Mouse (Mus musculus): ENCODE data around the gene Chka. TPM values are rescaled to one million over a fixed set of nuclear protein-coding genes. Genes with fewer than 3 reads are reported as not detected.

Gene Chka
- 1 to 10 TPM; 3.5 to 4.5 TPM for total RNA-seq (2021)
- long read RNA-seq, experiment 1, partial matches to known transcripts: 2 of 7 reads
- long read RNA-seq, experiment 1, other reads (novel, unspliced or antisense): 0 of 7 reads
- long read RNA-seq, experiment 2, partial matches to known transcripts: 0 of 3 reads
- long read RNA-seq, experiment 2, other reads (novel, unspliced or antisense): 1 of 3 reads

DNA sequence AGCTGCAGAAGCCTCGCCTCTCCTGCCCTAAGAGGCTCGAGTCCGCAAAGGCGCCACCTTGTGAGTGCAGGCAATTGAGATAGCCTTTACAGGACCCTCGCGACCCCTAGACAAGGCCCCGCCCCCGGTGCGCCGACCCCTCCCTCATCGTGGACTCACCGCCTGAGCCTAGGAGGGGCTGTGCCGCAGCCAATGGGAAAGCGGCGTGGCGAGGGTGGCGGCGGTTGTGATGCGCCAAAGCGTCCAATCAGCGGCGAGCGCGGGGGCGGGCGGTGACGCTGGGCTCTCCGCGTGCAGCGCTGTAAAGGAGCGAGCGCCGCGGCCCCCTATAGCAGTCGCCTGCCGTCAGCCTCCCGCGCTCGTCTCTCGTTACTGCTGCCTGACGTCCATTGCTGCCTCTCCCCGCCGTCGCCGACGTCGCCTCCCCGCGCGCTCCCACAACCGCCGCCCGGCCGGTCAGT is at the start of gene Chka:
Gene Chka, plus strand, starts transcription at position 272 of the 461 bp plus-strand sequence.
- peak; percentile 96 for DNase-seq
- intact Hi-C loops (cut with DNase I; ENCODE audit: low total_unique reads): no loop called here

DNA sequence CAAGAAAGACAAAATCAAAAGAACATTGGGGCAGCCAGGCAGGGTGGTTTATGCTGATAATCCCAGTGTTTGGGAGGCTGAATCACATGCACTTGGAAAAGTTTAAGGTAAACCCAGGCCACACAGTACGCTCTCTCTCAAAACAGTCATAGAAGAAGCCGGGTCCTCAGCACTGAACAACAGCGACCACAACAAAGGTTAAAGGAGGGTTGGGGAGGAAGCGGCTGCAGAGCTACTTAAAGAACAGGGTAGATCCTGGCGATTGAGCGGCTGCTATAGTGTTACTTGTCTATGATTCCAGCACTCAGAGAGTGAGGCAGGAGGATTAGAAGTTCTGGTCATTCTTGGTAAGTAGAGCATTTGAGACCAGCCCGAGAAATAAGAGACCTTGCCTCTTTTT is 46.0 kb upstream of the Chka start:
- intact Hi-C loops (cut with DNase I; ENCODE audit: low total_unique reads): no loop called here
- no peak for DNase-seq

DNA sequence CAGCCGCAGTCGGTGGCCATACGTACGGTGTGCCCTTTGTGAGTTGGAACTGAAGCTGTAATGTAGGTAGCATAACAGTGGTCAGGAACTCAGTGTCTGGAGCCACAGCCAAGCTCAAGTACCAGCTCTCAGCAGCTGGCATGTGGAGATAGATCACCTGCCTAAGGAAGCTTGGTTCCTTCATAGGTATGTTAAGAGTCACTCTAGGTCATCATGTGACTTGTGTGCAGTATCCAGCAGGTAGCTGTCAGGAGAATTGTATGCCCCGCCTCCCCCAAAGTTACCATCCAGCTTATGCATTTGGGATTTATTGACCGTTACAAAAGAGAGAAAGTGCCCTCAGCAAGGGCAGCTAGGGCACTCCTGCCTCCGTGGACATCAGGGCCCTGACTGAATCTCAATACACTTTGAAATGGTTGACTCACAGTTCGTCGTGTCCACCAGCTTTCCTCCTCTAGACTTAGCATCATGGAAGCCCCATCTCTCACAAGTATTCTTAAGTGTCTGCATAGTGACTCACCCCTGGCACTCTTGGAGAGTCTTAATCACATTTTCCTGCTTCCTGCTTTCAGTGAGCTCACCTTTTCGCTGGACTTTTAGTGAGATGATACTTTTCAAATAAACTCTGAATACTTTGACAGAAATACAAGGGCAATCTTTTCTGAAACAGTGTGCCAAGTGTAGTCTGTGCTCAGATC is 40.9 kb upstream of the Chka start:
- no peak for DNase-seq
- intact Hi-C loops (cut with DNase I; ENCODE audit: low total_unique reads): no loop called here

DNA sequence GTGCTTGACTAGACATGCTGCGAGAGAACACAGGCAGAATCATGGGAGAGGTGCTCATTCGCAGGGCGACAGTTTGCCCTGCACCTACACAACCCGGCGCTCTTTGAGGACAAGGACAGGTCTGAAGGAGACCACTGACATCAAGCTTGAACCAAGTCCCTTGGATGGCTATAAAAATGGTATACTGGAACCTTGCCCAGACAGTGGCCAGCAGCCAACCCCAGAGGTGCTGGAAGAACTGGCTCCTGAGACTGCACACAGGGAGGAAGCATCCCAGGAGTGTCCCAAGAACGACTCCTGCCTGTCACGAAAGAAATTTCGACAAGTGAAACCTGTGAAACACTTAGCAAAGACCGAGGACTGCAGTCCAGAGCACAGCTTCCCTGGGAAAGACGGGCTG is 37.1 kb upstream of the Chka start:
- intact Hi-C loops (cut with DNase I; ENCODE audit: low total_unique reads): no loop called here
- DNase-seq: no peak

DNA sequence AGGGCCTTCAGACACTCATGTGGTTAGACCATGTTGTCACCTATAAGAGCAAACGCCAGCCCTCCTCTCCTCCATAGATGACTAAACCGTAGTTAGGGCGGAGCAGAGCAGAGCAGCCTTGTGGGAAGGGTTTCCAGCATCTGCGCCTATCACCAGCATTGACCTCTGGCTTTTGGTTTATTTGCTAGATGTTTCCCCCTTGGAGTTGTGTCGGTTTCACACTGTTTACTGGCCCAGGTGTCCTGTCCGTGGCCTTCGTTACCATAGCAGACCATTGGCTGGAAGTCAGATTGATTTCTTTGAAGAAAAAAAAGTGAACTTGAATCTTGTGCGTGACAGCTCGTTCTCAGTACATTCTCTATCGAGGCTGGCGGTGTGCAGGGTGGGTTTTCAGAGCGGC is 35.7 kb upstream of the Chka start:
- intact Hi-C loops (cut with DNase I; ENCODE audit: low total_unique reads): no loop called here
- no peak for DNase-seq

DNA sequence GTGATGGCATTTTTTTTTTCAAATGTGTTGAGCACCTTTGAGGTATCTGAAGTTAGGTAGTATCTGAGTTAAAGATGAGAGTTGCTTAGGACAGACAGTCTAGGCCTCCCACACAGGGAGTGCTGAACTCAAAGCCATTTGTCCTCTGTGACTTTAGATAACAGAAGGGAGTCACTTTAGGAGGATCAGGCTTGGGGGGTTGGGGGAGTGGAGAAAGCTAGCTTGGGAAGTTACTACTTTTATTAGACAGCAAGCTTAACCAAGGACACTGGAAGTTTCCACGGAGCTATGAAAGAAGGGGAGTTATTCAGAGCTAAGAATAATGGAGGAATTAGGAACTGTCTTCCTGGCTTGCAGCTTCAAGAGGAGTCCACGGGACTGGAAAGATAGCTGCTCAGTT is 32.5 kb upstream of the Chka start:
- DNase-seq: no peak
- intact Hi-C loops (cut with DNase I; ENCODE audit: low total_unique reads): no loop called here

DNA sequence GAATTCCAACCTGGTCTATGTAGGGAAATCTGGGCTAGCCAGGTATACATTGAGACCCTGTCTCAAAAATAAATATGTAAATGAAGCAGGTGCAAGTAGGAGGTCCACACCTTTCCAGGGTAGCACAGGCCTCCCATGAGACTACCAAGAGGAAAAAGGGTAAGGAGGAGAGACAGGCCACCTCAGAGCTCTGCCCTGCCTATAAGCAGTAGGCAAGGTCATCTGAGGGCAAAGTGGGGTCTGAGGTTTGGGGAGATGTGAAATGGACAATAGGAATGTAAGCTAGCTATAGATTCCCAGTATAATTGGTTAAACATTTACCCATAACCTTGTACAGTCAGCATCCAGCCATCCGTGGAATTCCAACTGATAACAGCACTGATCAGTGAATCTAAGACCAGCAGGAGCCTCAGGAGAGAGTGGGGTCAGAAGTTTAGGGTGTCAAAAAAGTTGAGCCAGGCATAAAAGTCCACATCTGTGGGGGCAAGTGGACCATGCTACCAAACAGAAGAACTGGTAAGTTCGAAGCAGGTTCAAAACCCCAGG is 31.6 kb upstream of the Chka start:
- no peak for DNase-seq
- intact Hi-C loops (cut with DNase I; ENCODE audit: low total_unique reads): no loop called here

DNA sequence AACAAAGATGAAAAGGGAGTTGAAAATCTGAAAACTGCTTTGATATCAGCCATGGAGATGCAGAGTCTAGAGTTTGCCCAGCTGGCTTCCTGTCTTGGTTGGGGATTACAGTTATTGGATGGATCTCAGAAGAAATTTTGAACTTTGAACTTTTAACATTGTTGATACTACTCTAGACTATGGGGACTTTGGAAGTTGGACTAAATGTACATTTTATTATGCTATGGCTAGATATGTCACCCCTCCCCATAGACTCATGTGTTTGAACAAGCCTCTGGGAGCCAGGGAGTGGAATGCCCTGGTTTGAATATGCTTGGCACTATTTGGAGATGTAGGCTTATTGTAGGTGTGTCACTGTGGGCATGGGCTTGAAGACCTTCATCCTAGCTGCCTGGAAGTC is 26.5 kb upstream of the Chka start:
- intact Hi-C loops (cut with DNase I; ENCODE audit: low total_unique reads): no loop called here
- DNase-seq: no peak

DNA sequence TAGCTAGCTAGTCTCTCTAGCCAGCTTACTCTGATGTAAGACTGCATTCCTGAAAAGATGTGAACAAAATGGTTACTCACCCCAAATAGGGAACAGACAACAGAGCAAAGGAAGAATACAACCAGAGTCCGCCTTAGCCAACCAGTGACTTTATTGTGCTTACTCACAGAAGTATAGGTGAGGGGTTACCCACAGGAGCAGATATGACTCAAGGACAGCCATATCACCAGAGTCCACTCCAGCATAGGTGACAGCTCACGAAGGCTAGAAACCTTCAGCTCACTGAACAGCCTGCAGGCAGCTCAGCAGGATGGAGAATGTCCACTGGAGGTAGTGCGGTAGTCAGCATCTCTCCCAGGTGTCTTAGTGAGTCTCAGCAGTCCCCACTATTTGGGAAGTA is 21.7 kb upstream of the Chka start:
- DNase-seq: no peak
- intact Hi-C loops (cut with DNase I; ENCODE audit: low total_unique reads): no loop called here

DNA sequence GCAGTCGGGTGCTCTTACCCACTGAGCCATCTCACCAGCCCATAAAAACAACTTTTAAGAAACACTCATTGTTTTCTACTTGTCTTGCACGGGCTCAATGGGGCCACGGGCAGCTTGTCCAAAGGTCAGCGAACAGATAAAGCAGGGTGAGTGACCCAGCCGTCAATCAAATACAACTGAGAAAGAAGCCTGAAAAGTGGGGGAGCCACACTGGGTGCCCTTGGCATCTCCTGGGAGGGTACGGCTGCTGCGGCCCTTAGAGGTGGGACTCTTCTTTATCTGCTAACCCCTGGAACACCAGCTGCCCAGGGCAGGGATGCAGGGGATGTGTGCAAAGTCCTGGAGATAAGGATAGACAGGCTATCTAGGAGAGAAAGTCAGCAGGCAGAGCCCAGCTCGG is 19.9 kb upstream of the Chka start:
- DNase-seq: no peak
- intact Hi-C loops (cut with DNase I; ENCODE audit: low total_unique reads): no loop called here

DNA sequence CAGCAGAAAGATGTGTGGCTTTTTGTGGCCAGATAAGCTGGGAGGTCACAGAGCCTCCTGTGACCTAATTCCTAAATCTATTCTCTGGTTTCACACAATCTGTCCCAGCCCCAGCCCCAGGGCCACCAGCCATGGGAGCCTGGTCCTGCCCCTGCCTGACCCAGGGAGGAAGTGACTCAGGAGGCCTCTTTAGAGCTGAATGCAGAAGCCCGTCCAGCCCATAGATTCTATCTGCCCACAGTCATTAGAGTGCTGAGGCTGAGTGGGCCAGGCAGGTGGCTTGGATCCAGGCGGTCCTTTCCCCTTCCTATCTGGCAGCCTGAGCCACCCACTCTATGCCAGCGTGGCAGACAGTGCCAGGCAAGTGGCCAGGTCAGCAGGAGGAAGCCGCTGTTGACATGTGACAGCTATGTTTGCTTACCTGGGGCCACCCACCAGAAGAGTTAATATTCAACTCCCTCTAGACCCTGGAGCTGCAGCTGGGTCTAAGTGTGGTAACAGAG is 18.7 kb upstream of the Chka start:
- intact Hi-C loops (cut with DNase I; ENCODE audit: low total_unique reads): no loop called here
- peak; percentile 17 for DNase-seq

DNA sequence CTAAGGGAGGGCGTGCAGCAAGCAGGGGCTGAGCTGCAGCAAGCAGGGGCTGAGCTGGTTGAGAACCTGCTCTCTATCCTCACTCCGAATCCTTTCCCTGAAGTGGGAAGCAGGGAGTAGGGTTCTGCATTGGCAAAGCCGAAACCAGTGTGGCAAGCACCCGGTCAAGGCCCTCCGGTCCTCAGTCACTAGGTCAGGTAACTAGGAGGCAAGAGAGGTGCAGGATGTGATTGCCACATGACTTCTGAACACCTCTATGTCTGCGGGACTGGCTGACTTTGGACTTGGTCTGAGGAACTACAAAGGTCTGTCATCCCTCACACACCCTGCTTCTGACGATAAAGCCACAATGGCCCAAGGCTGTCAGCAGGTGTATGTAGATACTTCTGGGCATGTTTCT is 17.3 kb upstream of the Chka start:
- intact Hi-C loops (cut with DNase I; ENCODE audit: low total_unique reads): no loop called here
- DNase-seq: no peak

DNA sequence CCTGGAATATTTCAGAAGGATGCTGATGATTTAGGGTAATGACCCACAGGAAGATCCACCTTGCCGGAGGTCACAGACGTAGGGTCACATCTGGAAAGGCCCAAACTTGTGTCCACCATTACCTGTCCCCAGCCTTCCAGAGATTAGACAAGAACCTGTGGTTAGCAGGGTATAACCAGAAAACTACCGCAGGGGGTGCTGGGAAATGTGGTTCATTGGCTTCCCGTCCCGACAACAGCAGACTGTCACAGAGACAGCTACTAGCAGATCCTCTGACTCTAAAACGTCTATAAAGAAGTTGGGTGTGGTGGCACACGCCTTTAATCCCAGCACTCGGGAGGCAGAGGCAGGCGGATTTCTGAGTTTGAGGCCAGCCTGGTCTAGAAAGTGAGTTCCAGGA is 14.8 kb upstream of the Chka start:
- intact Hi-C loops (cut with DNase I; ENCODE audit: low total_unique reads): no loop called here
- DNase-seq: no peak

DNA sequence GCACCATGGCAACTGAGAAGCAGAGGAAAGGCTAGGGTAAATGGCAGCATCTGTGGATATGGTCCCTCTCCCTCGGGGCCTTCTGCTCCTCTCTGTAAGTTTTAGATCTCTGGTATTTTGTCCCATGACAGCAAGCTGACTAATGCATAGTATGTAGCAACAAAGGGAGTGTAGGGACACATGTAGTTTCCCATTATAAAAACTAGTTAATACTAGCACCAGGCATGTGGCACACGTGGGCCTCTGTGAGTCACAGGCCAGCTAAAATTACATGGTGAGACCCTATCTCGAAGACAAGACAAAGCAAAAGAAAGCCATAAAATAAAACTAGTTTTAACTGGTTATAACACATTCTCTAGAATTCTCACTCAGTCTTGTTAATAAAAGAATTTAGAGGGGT is 12.6 kb upstream of the Chka start:
- intact Hi-C loops (cut with DNase I; ENCODE audit: low total_unique reads): no loop called here
- DNase-seq: no peak

DNA sequence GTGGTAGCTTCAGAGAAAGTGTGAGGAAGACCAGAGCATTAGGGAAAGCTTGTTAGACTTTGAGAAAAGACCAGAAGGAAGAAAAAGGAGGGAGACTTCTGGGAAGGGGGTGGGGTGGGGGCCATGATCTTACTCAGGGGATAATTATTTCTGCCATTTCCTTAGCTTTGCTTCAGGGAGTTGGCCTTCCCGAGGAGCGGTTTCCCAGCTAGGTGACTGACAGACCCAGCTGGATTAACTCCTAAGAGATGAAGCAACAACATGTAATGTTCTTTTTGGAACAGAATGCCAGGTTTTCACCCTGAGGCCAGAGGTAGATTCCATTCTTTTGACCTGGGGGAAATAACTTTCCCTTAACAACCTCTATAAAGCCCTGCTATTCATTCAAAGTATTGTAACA is 11.9 kb upstream of the Chka start:
- DNase-seq: no peak
- intact Hi-C loops (cut with DNase I; ENCODE audit: low total_unique reads): no loop called here

DNA sequence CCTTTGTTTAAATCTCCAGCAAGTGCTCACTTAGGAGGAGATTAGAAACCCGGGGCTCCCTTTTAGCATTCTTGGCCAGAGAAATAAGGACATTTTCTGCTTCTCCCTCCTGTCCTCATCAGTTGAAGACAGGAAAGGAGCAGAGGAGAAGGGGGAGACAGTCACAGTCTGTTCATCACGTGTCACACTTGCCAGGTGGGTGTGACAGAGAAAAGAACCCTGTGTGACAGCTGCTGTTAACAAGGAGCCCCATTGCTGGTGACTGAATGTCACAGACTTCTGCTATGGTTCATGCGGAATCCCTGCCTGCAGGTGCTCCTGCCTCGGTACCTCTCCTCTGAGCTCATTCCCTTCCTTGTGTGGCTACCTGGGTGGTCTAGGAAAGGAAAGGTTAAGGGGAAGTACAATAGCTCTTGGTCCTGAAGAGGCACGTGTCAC is 11.3 kb upstream of the Chka start:
- no peak for DNase-seq
- intact Hi-C loops (cut with DNase I; ENCODE audit: low total_unique reads): no loop called here

DNA sequence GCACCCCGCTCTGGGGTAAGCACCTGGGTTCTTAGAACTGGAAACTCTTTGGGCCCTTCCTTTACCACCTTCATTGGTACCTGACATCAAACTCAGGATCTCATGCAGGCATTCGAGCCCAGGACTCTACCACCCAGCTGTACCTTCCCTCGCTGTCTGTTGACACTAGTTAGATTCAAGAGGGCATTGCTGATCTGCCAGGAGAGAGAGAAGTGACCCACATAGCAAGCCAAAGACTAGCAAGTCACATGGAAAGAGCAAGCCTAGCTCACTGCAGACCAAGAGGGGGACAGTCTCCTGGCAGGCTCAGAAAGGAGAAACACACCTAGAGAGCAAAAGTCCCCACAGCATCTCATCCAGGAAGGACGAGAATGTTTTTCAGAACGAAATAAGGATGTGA is 10.9 kb upstream of the Chka start:
- intact Hi-C loops (cut with DNase I; ENCODE audit: low total_unique reads): no loop called here
- DNase-seq: no peak

DNA sequence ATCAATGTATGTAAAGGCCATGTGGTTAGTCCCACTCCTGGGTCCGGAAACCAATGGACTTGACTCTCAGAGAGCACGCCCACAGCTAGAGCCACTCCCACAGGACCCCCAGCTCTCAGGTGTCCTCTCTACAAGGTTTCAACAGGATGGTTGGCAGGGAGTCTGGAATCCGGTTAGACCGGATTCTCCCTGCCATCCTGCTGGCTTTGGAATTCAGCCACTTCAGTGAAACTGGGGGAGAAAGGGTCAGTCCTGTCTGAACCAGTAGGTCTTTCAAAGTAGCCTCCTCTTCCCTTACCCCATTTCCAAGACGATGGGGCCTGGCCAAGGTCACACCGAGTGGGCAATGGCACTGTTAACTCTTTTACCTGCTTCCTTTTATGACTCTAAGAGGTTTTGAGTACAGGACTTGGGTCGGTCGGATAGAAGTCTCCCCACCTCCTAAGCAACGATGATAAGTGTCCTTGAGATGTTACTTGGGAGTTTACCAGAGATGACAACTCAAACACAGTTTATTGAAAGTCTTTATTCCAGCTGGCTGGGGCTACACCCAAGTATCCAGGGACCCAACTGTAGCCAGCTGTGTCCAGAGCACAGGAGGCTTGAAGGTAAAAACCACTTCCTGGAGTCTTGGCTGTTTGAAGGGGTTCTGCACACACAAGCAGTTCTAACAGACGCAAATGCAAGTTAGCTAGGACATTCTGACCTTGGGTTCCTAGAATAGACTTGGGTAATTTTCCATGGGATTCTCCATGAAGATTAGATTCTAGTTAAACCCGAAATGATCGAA is 9.0 kb upstream of the Chka start:
- no peak for DNase-seq
- intact Hi-C loops (cut with DNase I; ENCODE audit: low total_unique reads): no loop called here

DNA sequence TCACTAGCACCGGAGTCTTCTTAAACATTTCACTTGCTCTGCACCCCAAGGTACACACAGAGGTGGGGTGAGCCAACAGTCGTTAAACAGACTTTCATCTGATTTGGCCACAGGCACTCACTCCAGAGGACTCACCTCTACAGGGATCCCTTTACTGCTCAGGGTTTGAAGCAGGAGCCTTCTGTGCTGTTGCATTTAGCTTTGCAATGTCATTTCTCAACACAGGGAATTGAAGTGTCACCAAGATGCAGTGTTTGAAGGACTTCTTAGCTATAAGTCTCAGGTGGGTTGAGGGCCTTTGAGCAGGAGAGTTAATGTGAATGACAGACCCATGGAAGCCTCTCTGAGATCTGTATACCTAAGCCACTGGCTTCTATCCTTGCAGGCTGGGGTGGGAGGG is 7.9 kb upstream of the Chka start:
- intact Hi-C loops (cut with DNase I; ENCODE audit: low total_unique reads): no loop called here
- no peak for DNase-seq

DNA sequence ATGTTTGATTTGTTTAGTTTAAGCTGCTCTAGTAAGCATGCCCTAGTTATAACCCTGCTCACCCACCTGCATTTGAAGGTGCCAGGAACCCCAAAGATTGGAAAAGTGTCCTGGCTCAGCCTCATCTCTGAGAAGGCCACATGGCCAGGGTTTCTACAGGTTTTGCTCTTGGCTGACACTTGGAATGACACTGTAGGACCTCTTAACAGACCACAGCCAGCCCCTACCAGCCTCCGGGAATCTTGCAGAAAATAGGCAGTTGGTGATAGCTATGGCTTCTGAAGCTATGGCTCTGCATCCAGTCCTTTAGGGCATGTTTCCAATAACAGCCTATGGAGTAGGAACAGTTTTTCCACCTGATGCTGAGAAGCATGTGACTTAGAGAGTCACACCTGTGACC is 6.7 kb upstream of the Chka start:
- intact Hi-C loops (cut with DNase I; ENCODE audit: low total_unique reads): no loop called here
- DNase-seq: no peak
